In the genomic region with DNA sequence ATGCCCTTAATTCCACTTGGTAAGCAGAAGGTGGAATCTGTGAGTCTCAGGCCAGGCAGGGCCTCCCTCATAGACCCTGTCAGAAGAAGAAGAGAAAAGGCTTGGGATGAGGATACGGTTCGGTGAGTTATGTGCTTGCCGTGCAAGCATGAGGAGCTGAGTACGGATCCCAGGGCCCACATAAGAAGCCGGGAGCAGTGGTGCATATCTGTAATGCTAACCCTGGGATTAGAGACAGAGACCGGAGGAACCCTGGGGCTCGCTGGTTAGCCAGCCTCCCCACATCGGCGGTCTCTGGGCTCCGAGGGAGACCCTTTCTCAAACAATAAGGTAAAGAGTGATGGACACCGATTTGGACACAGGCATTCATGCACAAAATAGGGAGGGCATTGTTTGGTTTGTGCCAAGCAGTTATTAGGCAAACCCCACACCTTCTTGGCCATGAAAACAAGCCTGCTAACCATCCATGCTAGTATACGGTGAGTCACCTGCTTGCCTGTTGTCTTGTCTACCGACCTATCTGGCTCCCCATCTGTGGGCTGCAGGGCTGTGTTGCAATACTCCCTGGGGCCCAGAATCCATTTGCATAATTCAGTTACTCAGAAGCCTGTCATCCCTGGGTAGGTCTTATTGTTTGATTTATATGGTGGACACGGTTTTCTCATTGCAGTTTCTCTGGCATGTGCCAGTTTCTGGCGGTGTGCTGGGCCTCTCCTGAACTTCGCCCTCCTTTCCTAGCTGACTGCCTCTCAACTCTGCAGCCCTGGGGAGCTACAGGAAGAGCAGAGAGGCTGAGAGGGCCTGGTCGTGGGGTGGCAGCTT, we compare ENCODE assay signal across 8 mouse cellular contexts. TPM values are rescaled to one million over a fixed set of nuclear protein-coding genes. Genes with fewer than 3 reads are reported as not detected.
DNase-seq lines count a peak whose midpoint lies in the region; ATAC-seq lines count a peak whose summit lies in the region.

No protein-coding gene starts in this region.

- no peaks in the 10 kb centered on the region for H3K9me3 ChIP-seq in stomach, embryonic 15.5 days

- H3K4me2 ChIP-seq in stomach, embryonic 15.5 days, result no peak overlapping the region

- 75% methylated on average over 17 of the region's 17 CpGs for WGBS in stomach, embryonic 15.5 days

- no peaks in the 10 kb centered on the region for H3K27me3 ChIP-seq in stomach, embryonic 15.5 days (replicated peaks)

- peak overlapping the region; percentile 48; the same call in 1 of the 2 replicates for H3K27ac ChIP-seq in stomach, embryonic 15.5 days

- H3K4me1 ChIP-seq in stomach, embryonic 15.5 days, result peaks cover 8% of the 10 kb centered on the region

- ATAC-seq in stomach, embryonic 15.5 days (ENCODE audit: insufficient read depth, low FRiP score, low read depth), result peak; percentile 33; the same call in 1 of the 2 replicates

- H3K4me3 ChIP-seq in stomach, embryonic 15.5 days (replicated peaks), result no peak overlapping the region

- intact Hi-C loops in heart, postnatal 10 days (cut with DNase I), result no loop called here

- no peaks in the 10 kb centered on the region for H3K36me3 ChIP-seq in stomach, embryonic 15.5 days

- DNase-seq in retina, embryonic 14.5 days (ENCODE audit: low spot score), result peak; percentile 63
- DNase-seq in retina, postnatal 1 day, result no peak
- peak; percentile 99 for DNase-seq in gonadal fat pad, adult 2 months (ENCODE audit: low read depth)
- peak; percentile 69 to 74 for DNase-seq in kidney, postnatal 36 days
- DNase-seq in heart, postnatal 10 days, result no peak
- DNase-seq in T-cell, adult 2 months (ENCODE audit: low spot score), result no peak
- no peak for DNase-seq in cerebellum, adult 8-10 months

- no peak overlapping the region for H3K9ac ChIP-seq in stomach, embryonic 15.5 days

RNA-seq across cellular contexts. Expression of gene Cpt1a, which starts 11.8 kb away (rescaled TPM):
- 128 and 154 TPM in 2 replicates for polyA plus RNA-seq in gonadal fat pad, adult 2 months (2012; rRNA removed)
- 20.8 and 26.1 TPM in 2 replicates for polyA plus RNA-seq in stomach, embryonic 15.5 days (2015; fragmentation: Nextera tagmentation; extraction: Ambion mirVana)
- total RNA-seq in heart, postnatal 10 days (2021), result 100 to 1,000 TPM; 126 to 144 TPM

RNA-seq across cellular contexts. Expression of gene Ighmbp2, which starts 51.1 kb away (rescaled TPM):
- 6.2 and 7.4 TPM in 2 replicates for polyA plus RNA-seq in gonadal fat pad, adult 2 months (2012; rRNA removed)
- 8.3 and 10.0 TPM in 2 replicates for polyA plus RNA-seq in stomach, embryonic 15.5 days (2015; fragmentation: Nextera tagmentation; extraction: Ambion mirVana)
- 1 to 10 TPM; 3.8 to 3.9 TPM for total RNA-seq in heart, postnatal 10 days (2021)

RNA-seq across cellular contexts. Expression of gene Mrpl21, which starts 51.2 kb away (rescaled TPM):
- polyA plus RNA-seq in gonadal fat pad, adult 2 months (2012; rRNA removed), result 33.5 and 38.8 TPM in 2 replicates
- 124 and 126 TPM in 2 replicates for polyA plus RNA-seq in stomach, embryonic 15.5 days (2015; fragmentation: Nextera tagmentation; extraction: Ambion mirVana)
- 10 to 100 TPM; 79.0 to 79.6 TPM for total RNA-seq in heart, postnatal 10 days (2021)

RNA-seq across cellular contexts. Expression of gene Tesmin, which starts 54.8 kb away (rescaled TPM):
- 0.30 and 0.75 TPM in 2 replicates for polyA plus RNA-seq in gonadal fat pad, adult 2 months (2012; rRNA removed)
- 0.39 and 0.49 TPM in 2 replicates for polyA plus RNA-seq in stomach, embryonic 15.5 days (2015; fragmentation: Nextera tagmentation; extraction: Ambion mirVana)
- 1 to 10 TPM; 3.1 to 4.3 TPM for total RNA-seq in heart, postnatal 10 days (2021)

Comparison
In these comparisons a context has a peak if more than half of its experiments do, and no peak if none do; other contexts are left out.
1. DNase-seq: peak in retina, embryonic 14.5 days (single experiment), gonadal fat pad, adult 2 months (single experiment) and kidney, postnatal 36 days (2 of 2); none in retina, postnatal 1 day (single experiment), heart, postnatal 10 days (0 of 2), T-cell, adult 2 months (single experiment) and cerebellum, adult 8-10 months (single experiment).